Mouse (Mus musculus) kidney, embryonic 16.5 days (tissue): ENCODE measurements at regions not wholly inside any gene's neighbourhood (a gene's known extent, or its start where the extent isn't known, plus 50 kb on each side); places are given as distances from the start of the nearest gene placed in this dataset.
A peak's percentile ranks its signal among the peaks of the same experiment; 100 is the strongest.

Experiments
- ATAC-seq: fragments of 200-750 bp; cut with Nextera tagmentation; 2 replicates; pipeline ENCODE4 v1.8.0; 2017; ENCODE audit warnings: moderate TSS enrichment; ENCODE audit not compliant: low FRiP score, low TSS enrichment
- H3K27ac ChIP-seq: fragments of 300-500 bp; sonication (generic); 2 replicates; pipeline ENCODE4 v1.5.1; 2014; ENCODE audit warnings: low read length
- H3K27me3 ChIP-seq: fragments of 300-500 bp; sonication (generic); 2 replicates; pipeline ENCODE4 v1.6.1; 2014; ENCODE audit warnings: low read length, control low read depth, mixed read lengths; ENCODE audit not compliant: insufficient read depth
- H3K36me3 ChIP-seq: fragments of 300-500 bp; sonication (generic); 2 replicates; pipeline ENCODE4 v1.6.1; 2014; ENCODE audit warnings: low read length, control low read depth, mixed read lengths; ENCODE audit not compliant: insufficient read depth
- H3K4me1 ChIP-seq: fragments of 300-500 bp; sonication (generic); 2 replicates; pipeline ENCODE4 v1.6.1; 2014; ENCODE audit warnings: low read length, control low read depth, mixed read lengths; ENCODE audit not compliant: insufficient read depth
- H3K4me2 ChIP-seq: fragments of 300-500 bp; sonication (generic); replicated peaks from 2 replicates; pipeline ENCODE4 v1.6.1; 2014; ENCODE audit warnings: low read depth, low read length
- H3K4me3 ChIP-seq: fragments of 300-500 bp; sonication (generic); 2 replicates; pipeline ENCODE4 v1.5.1; 2014; ENCODE audit warnings: mild to moderate bottlenecking, low read length
- H3K9ac ChIP-seq: fragments of 300-500 bp; sonication (generic); replicated peaks from 2 replicates; pipeline ENCODE4 v1.6.1; 2014; ENCODE audit warnings: low read length
- H3K9me3 ChIP-seq: fragments of 300-500 bp; sonication (generic); 2 replicates; pipeline ENCODE4 v1.6.1; 2016; ENCODE audit warnings: low read length, control low read depth
- WGBS: fragments of 180-500 bp; shearing (Covaris S2); extraction: QIAGEN DNeasy Blood & Tissue Kit; methylation state at CpG from one replicate; pipeline ENCODE4 v1.1.7; 2014; 5-methylcytosine and 5-hydroxymethylcytosine counted together

DNA sequence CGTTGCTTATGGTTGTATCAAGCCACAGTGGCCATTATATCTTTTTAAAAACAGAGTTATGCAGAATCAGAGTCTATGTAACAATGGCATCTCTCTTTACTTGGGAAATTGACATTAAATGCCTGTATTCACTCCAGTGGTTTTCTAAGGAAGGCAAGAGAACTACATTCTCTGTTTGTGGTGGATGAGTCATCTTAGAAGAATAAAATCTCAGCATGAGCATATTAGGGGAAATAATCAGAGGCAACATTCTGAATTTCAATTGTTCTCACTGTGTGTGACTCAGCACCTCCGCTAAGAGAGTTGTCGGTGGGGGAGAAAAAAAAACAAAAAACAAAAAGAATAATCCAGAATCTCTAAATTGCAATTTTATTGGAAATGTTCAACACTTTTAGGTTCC, 529.0 kb downstream of the Defb40 start:
- Histone ChIP-seq H3K4me1 (no peaks in the 10 kb centered on the region), H3K27ac (no peak overlapping the region), H3K4me3 (no peak overlapping the region), H3K9me3 (no peaks in the 10 kb centered on the region), H3K27me3 (no peaks in the 10 kb centered on the region), H3K9ac (no peak overlapping the region), H3K36me3 (no peaks in the 10 kb centered on the region), H3K4me2 (no peak overlapping the region)
- ATAC-seq: no peak
- 81% methylated on average over 3 of the region's 3 CpGs for WGBS

- no peak for ATAC-seq
- Histone ChIP-seq H3K27ac (no peak overlapping the region), H3K4me1 (no peaks in the 10 kb centered on the region), H3K4me3 (no peak overlapping the region), H3K4me2 (no peak overlapping the region), H3K27me3 (no peaks in the 10 kb centered on the region), H3K9me3 (no peaks in the 10 kb centered on the region), H3K36me3 (no peaks in the 10 kb centered on the region), H3K9ac (no peak overlapping the region)
- 69% methylated on average over 3 of the region's 3 CpGs for WGBS
Observed at GRCm38 (mm10) chr8:18442212-18442611, 535.8 kb downstream of the Defb40 start.

GRCm38 (mm10) chr8:18422846-18423245, 555.2 kb downstream of the Defb40 start:
- 83% methylated on average over 5 of the region's 5 CpGs for WGBS
- Histone ChIP-seq H3K27me3 (no peaks in the 10 kb centered on the region), H3K9me3 (peaks cover 4% of the 10 kb centered on the region), H3K9ac (no peak overlapping the region), H3K4me2 (no peak overlapping the region), H3K36me3 (no peaks in the 10 kb centered on the region), H3K4me3 (no peak overlapping the region), H3K27ac (no peak overlapping the region), H3K4me1 (no peaks in the 10 kb centered on the region)
- no peak for ATAC-seq

- H3K27ac ChIP-seq: no peak overlapping the region
- ATAC-seq: no peak
- H3K4me1 ChIP-seq: no peaks in the 10 kb centered on the region
- no peak overlapping the region for H3K4me2 ChIP-seq
- H3K4me3 ChIP-seq: no peak overlapping the region
- H3K9ac ChIP-seq: no peak overlapping the region
- no peaks in the 10 kb centered on the region for H3K9me3 ChIP-seq
- no peaks in the 10 kb centered on the region for H3K36me3 ChIP-seq
- 83% methylated on average over 2 of the region's 2 CpGs for WGBS
- no peaks in the 10 kb centered on the region for H3K27me3 ChIP-seq
Observed at GRCm38 (mm10) chr8:18412470-18412869, 565.6 kb downstream of the Defb40 start.

DNA sequence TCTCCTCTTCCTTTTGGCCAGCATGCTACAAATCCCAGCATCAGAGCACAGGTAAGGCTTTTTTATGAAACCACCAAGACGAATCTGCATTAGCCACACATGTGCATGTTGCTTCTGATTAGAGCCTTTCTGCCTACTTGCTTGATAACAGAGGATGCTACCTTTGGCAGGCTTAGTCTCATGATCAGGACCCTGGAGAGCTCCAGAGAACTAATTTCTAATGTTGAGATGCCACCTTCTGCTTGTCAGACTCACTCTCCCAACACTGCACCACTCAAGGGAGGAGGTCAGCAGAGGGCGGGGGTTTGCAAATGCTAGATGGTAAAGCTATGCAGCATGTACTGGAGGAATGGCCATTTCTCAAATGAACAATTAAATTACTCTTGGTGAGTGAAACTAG, 571.6 kb downstream of the Defb40 start:
- ATAC-seq: no peak
- H3K9me3 ChIP-seq: no peaks in the 10 kb centered on the region
- WGBS: 65% methylated on average over 2 of the region's 2 CpGs
- H3K4me1 ChIP-seq: no peaks in the 10 kb centered on the region
- no peak overlapping the region for H3K4me3 ChIP-seq
- no peak overlapping the region for H3K27ac ChIP-seq
- H3K36me3 ChIP-seq: no peaks in the 10 kb centered on the region
- H3K27me3 ChIP-seq: no peaks in the 10 kb centered on the region
- H3K9ac ChIP-seq: no peak overlapping the region
- no peak overlapping the region for H3K4me2 ChIP-seq

DNA sequence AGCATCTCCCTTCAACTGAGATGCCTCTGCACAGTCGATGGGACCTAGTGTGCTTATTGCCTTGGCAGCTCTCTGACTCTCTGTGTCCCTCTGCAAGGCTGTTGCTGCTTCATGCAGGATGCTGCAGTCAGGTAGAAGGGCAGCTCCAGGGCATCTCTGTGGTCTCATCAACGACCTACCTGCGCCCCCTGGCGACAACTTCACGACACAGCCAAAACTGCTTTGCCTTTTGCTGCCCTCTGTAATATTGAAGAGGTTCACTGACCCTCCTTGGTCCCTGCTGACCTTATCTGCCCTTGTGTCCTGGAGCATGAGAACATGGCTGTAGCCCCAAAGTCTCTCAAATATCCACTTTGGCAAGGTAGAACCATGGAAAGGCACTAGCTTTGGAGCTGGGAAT, 589.7 kb downstream of the Defb40 start:
- no peaks in the 10 kb centered on the region for H3K4me1 ChIP-seq
- H3K4me3 ChIP-seq: no peak overlapping the region
- no peak overlapping the region for H3K9ac ChIP-seq
- H3K27ac ChIP-seq: no peak overlapping the region
- WGBS: 7% methylated on average over 5 of the region's 5 CpGs
- no peak overlapping the region for H3K4me2 ChIP-seq
- no peaks in the 10 kb centered on the region for H3K27me3 ChIP-seq
- H3K36me3 ChIP-seq: no peaks in the 10 kb centered on the region
- H3K9me3 ChIP-seq: no peaks in the 10 kb centered on the region
- ATAC-seq: peak; percentile 49; the same call in 1 of the 2 replicates

- no peak for ATAC-seq
- Histone ChIP-seq H3K27ac (no peak overlapping the region), H3K9ac (no peak overlapping the region), H3K36me3 (no peaks in the 10 kb centered on the region), H3K4me3 (no peak overlapping the region), H3K9me3 (no peaks in the 10 kb centered on the region), H3K4me2 (no peak overlapping the region), H3K4me1 (no peaks in the 10 kb centered on the region), H3K27me3 (no peaks in the 10 kb centered on the region)
- WGBS: 3% methylated on average over 3 of the region's 3 CpGs
Observed at GRCm38 (mm10) chr8:18381615-18382178, 596.4 kb downstream of the Defb40 start.

- no peak for ATAC-seq
- Histone ChIP-seq H3K9ac (no peak overlapping the region), H3K27ac (no peak overlapping the region), H3K27me3 (no peaks in the 10 kb centered on the region), H3K4me1 (no peaks in the 10 kb centered on the region), H3K9me3 (no peaks in the 10 kb centered on the region), H3K36me3 (no peaks in the 10 kb centered on the region), H3K4me3 (no peak overlapping the region), H3K4me2 (no peak overlapping the region)
- 89% methylated on average over 4 of the region's 4 CpGs for WGBS
Observed at GRCm38 (mm10) chr8:18348716-18349115, 629.3 kb downstream of the Defb40 start.

DNA sequence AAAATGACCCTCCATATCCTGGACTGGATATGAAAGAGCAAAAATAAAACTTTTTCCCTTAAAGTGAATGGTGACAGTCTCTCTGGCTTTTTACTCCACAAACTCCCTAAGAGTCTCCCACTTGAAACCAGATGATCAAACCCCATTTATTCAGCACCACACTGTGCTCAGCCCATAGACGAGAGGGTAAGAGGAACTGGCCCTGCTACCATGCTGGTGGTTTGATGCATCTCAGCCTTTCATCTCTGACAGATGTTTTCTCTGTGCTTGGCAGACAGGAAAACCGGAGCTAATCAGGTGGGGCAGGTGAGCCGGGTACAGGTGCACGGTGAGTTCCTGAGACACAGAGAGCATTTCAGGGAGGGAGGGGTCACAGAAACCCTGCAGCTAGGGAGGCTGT, 631.8 kb downstream of the Defb40 start:
- Histone ChIP-seq H3K4me3 (no peak overlapping the region), H3K27ac (no peak overlapping the region), H3K4me1 (no peaks in the 10 kb centered on the region), H3K27me3 (no peaks in the 10 kb centered on the region), H3K9me3 (no peaks in the 10 kb centered on the region), H3K36me3 (no peaks in the 10 kb centered on the region), H3K9ac (no peak overlapping the region), H3K4me2 (no peak overlapping the region)
- no peak for ATAC-seq
- 46% methylated on average over 4 of the region's 4 CpGs for WGBS

DNA sequence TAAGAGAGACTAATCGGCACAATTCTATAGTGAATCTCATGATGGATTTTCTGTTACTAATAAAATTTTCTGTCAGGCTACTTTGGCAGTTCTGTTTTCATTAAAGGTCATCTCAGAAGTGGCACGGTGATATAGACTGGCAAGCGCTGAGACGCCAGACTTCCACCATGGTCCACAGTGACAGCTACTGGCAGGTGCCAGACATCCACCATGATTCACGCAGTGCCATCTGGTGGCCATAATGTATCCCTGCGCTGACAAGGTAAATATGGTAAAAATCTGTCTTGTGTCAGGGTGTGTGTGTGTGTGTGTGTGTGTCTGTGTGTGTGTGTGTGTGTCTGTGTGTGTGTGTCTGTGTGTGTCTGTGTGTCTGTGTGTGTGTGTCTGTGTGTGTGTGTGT, 632.7 kb downstream of the Defb40 start:
- Histone ChIP-seq H3K4me2 (no peak overlapping the region), H3K9me3 (no peaks in the 10 kb centered on the region), H3K4me1 (no peaks in the 10 kb centered on the region), H3K36me3 (no peaks in the 10 kb centered on the region), H3K27me3 (no peaks in the 10 kb centered on the region), H3K9ac (no peak overlapping the region), H3K27ac (no peak overlapping the region), H3K4me3 (no peak overlapping the region)
- WGBS: 27% methylated on average over 6 of the region's 6 CpGs
- ATAC-seq: peak; percentile 65; the same call in 1 of the 2 replicates
